Mouse (Mus musculus) ovary, postnatal 36 days (tissue): ENCODE results near the gene Esrra.
A peak's percentile ranks its signal among the peaks of the same experiment; 100 is the strongest.

Experiments
- DNase-seq: peaks from one replicate; pipeline ENCODE4 v3.0.0; 2022; ENCODE audit warnings: low spot score, mixed read lengths

Esrra gene

DNA sequence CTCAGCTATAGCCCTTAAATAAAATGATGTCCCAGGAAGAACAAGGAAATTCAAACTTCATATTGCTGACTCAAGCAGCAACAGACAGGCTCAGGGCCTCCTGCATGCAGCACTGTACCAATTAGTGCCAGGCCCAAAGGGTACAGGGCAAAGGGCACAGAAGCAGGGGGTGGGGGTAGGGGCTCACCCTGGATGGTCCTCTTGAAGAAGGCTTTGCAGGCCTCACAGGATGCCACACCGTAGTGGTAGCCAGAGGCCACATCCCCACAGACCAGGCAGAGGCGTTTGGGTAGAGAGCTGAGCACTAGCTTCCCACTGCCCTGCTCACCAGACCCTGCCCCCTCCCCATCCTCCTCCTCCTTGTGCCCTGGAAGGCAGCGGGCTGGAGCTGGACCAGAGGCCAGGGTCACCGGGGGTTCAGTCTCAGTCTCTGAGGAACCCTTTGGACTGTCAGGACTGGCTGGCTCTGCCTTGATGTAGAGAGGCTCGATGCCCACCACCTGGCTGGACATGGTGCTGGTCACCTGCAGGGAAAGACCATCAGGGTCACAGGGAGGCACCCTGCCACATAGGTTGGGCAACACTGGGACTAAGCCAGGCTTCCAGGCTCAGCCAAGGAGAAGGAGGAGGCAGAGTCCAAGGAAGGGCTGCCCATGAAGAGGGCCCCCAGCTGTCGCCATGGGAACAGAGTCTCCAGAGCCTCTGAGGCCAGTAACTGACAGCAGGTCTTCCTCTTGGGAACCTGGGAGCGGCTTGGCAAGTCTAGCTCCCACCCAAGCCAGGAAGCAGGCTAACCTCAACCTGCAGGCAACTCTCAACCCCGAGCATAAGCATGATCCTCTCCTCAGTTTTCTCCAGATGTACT, 1.5 kb downstream of the Esrra start:
- DNase-seq, result peak; percentile 55

DNA sequence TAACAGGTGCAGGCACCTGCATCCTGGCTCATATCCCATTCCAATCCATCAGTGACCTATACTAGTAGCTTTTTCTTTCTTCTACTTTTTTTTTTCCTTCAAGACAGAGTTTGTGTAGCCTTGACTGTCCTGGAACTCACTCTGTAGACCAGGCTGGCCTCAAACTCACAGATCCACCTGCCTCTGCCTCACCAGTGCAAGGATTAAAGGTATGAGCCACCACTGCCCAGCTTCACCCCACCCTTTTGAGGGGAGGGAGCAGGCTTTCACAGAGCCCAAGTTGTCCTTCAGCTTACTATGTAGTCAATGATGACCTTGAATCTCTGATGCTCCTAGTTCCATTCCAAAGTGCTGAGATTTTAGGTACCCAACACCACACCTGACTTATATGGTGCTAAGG, 2.2 kb downstream of the Esrra start:
- DNase-seq, result no peak

DNA sequence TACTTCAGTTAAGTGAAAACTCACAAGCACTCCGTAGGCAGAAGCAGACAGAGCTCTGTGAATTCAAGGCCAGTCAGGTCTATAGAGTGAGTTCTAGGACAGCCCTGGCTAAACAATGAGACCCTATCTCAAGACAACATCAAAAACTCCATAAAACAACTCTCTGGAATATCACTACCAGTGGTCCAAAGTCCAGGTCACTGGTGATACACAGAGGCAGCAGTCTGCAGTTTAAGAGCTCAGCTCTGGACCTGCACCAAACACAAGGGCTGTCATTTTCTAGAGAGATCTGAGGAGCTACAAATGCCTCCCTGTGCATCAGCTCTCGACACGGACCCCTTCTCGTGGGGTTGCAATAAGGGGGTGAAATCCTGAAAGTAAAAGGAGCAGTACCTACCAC, 3.3 kb downstream of the Esrra start:
- DNase-seq, result no peak

DNA sequence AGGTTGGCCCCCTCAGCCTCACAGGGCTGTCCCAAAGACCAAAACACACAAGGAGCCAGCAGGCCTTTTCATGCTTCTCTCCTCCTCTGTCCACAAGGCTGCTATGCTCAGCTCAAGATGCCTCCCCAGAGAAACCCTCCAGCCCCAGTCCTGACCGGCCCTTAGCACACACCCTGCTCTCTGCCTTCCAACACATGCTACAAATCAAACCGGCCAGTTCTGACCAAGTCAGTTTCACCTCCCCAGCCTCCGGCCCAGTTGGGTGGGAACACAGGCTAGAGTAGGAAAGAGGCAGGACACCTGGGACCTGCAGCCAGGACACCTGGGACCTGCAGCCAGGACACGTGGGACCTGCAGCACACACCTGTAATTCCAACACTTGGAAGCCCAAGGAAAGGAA, 5.1 kb downstream of the Esrra start:
- DNase-seq, result no peak

DNA sequence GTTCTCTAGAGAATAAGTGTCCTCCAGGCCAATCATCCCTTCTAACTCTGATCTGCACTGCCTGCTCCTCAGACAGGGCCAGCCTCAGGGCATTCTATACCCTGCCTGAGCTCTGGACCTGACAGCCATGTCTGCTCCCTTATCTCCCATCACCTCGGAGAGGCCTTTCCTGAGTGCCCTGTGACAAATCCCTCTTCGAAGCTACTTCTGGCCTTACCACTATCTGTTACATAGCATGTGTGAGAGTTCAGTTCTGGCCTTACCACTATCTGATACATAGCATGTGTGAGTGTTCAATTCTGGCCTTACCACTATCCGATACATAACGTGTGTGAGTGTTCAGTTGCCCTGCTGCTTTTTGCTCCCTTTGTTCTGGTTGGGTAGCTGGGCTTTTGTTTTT, 6.3 kb downstream of the Esrra start:
- no peak for DNase-seq

DNA sequence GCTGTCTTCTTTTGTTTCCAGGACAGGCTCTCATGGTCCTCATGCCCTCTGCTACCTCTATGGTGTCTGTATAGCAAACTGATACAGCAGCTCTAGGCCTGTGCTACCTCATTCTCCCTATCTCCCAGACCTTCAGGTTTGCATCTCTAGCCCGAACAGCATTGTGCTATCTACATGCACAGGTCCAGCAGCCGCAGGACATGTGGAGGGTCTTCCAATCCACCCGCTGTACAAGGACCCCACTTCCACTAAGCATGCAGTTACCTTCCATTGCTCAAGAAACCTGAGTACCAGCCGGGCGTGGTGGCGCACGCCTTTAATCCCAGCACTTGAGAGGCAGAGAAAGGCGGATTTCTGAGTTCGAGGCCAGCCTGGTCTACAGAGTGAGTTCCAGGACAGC, 7.1 kb downstream of the Esrra start:
- DNase-seq, result no peak

DNA sequence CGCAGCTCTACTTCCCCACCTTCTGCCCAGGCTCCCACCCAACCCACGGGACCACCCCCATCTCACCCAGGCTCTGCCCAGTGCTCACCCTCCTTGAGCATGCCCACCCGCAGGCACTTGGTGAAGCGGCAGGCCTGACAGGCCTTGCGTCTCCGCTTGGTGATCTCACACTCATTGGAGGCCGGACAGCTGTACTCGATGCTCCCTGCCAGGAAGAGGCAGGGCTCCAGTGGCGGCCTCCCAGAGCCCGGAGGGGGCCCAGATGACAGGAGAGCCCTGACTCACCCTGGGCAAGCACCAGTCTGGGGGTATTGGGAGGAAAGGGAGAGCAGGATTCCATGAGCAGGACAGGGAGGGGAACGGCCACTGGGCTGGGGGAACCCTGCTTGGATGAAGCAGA, 7.6 kb downstream of the Esrra start:
- no peak for DNase-seq

DNA sequence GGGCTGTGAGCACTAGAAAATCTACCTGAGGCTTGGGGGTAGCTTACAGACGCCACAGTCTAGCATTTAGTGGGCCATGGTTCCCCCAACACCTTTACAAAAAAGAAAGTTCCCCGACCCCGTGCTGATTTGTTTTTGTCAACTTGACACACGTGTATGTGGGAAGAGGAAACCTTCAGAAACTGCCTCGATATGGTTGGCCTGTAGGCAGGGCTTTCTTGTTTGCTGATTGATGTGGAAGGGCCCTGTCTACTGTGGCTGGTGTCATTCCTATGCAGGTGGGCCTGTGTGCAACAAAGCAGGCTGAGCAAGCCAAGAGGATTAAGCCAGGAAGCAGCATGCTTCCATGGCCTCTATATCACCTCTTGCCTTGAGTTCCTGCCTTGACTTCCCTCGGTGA, 8.6 kb downstream of the Esrra start:
- DNase-seq, result no peak

DNA sequence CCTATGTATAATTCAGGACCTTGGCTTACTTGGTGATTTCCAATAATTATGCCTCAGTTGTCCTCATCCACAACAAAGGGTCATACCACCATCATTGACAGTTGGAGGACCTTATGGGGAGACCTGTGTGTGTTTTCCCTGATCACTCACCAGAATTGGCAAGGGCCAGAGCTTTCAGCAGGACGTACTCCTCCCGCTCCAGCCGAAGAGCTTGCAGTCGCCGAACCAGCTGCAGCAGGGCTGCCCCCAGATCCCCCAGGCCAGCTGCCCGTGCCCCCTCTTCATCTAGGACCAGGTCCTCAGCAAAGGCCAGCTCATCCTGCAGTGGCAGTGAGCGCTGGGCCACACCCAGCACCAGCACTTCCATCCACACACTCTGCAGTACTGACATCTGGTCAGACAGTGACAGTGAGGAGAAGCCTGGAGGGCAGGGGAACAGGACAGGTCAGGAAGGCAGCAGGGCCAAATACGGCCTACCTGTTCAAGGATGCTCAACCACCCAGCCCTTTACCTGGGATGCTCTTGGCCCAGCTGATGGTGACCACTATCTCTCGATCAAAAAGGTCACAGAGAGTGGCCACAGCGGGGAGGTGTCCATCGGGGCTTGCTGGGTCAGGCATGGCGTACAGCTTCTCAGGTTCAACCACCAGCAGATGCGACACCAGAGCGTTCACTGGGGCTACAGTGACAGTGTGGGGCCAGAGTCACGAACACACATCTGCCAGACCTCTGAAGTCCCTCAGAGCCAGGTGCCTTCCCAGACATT, 9.2 kb downstream of the Esrra start:
- DNase-seq, result no peak

DNA sequence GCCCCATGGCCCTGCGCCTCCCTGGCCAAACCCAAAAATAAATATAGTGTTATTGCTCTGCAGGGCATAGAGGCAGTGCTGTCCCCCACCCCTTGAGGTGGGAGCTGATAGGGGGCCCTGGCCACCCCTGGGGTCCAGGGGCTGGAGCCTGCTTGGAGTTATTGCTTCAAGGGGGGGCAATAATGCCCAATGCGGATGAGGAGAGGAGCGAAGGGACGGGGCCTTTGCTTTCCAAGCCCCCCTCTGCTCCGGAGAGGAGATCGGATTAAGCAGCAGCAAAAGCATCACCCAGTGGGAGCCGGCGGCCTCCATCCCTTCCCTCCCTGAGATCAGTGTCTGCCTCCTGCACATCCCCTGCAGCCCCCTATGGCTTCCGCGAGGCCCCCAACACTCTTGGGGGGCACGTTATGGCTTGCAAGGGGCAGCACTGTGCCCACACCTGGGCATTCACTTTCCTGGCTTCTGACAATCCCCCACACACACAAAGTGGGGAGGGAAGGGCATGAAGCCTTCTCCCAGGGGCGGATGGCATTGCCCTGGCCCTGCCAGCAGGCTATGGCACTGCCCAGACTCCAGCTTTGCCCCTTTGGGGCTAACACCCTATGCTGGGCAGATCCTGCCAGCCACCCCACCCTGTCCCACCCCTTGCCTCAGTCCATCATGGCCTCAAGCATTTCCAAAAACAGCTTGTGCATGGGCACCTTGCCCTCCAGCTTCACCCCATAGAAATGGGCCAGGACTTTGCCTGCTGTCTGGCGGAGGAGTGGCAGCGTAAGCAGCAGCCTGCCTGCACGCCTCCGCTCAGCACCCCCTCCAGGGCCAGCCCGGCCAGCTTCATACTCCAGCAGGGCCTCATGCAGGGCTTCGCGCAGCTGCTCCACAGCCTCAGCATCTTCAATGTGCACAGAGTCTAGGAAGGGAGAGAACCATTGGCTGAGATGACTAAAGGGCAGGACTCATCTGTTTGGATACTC, 10.2 kb downstream of the Esrra start:
- no peak for DNase-seq

DNA sequence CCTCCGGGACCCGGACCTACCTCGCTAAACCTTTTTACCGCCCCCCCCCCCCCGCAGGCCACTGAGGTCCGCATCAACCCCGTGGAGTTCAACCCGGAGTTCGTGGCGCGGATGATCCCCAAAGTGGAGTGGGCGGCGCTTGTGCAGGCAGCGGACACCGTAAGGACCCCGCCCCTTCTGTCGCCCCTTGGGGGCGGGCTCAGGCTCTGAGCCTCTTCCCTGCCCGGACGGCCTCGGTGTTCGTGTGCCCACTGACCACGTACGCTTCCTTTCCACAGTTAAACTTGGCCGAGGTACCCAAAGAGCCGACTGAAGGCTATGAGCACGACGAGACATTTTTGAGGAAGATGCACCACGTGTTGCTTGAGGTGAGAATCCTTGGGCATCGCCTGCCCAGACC, 11.3 kb downstream of the Esrra start:
- peak; percentile 52 for DNase-seq

DNA sequence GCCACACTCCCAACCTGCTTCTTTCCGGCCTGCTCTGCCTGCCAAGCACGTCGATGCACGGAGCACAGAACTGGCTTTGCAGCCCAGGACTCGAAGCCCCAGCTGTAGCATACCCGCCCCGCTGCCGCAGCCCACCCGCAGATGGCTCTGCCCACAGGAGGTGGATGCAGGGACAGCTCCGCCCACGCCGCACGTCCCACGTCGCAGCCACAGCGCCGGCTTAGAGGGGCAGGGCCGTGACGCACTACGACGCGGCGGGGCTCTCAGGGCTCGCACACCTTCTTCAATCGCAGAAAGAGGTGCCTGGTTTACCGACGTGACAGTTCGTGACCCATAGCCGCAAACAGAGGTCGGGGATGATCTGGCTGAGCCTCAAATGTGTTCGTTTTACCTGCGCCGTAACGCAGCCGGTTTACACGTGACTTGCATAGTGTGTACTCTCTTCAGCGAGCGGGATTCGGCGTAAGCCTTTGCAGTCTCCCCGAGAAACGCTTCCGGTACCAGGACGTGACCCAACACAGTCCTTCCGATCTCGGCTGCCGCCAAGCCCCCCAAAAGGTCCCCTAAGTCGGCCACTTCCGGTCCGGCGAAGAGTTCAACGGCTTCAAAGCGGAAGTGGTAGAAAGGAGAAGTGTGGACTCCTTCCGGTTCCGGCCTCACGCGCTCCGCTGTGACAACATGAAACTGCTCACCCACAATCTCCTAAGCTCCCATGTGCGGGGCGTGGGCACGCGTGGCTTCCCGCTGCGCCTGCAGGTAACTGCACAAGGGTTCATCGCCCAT, 11.9 kb downstream of the Esrra start, which contains the start of the genes Trmt112 and Prdx5:
TSS of gene Trmt112 (plus strand) at position 192 of the 783 bp plus-strand sequence.
TSS of gene Prdx5 (minus strand) at position 600 of the 783 bp plus-strand sequence.
- DNase-seq, result peak; percentile 88

DNA sequence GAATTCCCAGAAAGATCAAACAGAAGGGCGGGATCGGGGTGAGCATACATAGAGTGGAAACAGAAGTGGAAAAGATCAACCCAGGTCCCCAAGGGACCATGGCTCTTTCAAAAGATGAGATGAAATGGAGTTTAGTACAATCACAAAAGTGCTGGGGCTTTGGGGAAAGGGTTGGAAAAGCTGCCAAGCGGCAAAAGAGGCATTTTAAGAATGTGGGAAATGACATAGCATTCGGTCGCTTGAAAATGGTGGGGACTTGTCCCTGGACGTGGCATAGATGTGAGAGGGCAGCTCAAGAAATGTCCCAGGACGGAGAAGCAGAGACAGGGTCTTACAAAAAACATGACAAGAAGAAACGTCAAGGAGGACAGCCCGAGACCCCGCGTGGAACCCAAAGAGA, 12.6 kb downstream of the Esrra start:
- DNase-seq, result no peak

DNA sequence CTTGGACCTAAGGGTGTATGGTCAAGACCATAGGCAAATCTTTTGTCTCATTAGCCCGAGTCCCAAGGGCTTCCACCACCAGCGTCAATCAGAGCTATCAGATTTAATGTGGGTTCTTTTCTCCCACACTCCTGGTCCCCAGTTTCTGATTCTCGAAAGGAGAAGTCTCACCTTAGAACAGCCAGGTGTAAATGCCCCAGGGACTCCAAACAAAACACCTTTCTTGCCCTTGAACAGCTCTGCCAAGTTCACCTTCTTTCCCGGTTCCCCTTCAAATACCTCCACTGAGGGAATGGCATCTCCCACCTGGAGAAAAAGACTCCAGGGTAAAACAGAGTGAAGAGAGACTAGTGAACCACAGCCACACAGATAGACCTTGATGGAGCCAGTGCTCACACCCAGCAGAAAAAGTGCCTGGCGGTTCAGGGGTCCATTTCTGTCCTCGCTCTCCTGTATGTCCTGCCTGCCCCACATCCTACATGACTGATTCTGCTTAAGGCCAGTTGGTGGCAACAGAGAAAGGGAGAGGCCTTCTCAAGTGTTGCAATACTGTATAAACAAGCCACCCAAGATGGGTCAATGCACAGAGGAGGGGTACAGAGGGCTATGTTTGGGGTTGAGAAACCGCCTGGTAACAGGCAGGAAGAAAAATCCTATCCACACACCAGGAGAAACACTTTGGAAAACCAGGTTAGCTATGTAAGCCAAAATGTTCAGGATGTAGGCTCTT, 13.6 kb downstream of the Esrra start:
- no peak for DNase-seq

DNA sequence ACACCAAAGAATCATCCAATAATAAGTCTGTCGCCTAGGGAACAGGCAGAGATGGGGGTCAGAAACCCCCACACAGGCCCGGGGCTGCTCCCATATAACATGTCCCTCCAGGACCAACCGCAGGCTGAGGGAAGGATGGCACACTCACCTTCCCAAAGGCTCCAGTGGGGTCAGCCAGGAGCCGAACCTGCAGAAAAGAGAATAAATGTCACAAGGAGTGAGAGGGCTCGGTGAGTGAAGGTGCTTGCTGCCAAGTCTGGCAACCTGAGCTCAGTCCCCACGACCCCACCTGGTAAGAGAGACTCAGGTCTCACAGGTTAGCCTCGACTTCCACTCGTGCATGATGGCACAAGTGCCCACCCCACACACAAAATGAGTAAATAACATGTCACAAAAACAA, 14.5 kb downstream of the Esrra start:
- no peak for DNase-seq

DNA sequence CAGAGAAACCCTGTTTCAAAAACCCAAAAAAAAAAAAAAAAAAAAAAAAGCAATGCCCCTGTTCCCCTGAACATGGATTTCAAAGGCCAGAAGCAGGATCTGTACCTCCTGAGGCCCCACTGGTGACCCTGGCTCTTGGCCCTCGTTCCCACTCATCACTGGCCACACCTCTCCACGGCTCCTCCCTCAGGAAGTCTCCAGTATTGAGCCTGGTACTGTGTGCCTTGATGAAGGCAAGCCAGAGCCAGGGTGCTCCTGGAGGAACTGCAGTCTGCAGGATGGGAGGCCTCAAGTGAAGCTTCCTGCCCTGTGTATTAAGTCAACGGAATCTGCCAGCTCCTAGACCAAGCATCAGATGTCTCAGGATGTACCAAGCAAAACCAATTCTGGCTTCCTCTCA, 15.4 kb downstream of the Esrra start:
- no peak for DNase-seq

DNA sequence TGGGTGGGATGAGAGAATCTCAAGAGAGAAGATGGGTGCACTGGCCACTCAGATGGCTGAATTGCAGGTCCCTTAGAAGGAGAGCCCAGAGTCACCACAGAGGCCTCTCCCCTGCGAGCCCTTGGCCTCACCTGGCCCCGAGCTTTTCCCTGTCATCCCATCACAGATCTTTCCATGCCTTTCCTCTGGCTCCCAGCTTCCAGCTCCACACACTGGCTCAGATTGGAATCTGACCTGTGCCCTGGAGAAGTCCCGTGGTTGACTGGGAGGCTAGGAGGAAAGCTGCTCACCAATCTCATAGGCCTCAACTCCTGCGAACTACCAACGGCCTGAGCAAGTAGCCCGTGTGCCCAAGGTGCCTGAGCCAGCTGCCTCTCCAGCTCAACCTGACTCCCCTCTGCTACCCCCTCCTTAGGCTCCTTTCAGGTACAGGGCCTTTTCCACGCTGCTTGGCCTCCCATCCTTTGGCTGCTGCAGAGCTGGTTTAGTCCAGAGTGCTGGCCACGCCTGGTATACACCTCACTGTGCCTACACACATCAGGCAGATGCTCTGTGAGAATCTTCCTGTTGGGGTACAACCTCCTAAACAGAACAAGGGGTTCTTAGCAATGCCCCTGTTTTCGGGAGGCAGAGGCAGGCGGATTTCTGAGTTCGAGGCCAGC, 16.0 kb downstream of the Esrra start:
- no peak for DNase-seq

DNA sequence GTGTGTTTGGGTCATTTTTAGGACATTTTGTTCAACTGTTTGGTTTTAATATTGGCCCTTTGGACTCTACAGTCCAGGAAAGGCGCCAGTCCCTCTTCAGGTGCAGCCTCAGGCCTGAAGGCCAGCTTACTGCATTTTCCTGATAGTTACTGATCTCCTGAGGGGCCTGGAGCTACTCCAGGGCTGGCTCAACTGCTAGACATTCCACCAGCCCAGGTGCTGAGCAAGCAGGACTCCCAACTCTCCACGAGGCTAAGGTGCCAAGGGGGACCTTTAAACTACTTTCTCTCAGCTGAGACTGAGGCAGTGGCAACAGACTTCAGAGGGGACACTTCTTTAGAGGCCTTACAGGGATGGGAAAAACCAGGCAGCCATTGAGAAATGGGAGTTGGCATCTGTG, 16.8 kb downstream of the Esrra start:
- no peak for DNase-seq

DNA sequence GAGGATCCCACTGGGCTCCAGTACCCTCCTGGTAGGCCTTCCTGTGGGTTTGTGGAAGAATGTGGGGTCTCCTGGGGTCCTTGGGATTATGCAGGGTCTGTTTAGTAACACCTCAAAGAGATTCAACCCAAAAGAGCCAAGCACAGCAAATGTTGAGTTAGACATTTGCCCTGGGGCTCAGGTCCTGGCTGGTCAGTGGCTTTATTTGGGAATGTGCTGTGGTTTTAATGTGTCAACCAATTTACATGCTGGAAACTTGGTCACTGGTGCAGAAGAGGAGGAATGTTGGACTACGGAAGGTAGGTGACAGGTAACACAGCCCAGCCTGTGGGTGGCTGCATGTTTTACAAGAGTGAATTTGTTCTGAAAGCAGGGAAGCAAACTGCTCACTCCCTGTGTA, 18.6 kb downstream of the Esrra start:
- no peak for DNase-seq

DNA sequence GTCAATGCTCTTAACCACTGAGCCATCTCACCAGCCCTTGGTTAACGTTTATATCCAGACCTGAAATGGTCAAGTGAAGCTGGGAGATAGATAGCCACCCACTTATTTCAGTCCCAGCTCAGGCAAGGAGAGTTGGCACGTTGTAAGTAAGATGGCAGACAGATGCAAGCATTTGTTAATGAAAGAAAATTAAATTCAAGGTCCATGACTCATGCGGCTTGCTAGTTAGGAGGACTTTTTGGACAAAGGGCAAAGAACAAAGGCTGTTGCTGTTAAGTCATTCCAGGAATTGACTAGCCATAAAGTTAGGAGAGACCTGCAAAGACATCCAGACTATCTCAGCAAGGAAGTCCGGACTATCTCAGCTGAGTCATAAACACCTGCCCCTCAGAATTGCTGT, 22.0 kb downstream of the Esrra start:
- no peak for DNase-seq
